Mouse (Mus musculus) forebrain, embryonic 13.5 days (tissue): ENCODE measurements at regions not wholly inside any gene's neighbourhood (a gene's known extent, or its start where the extent isn't known, plus 50 kb on each side); places are given as distances from the start of the nearest gene placed in this dataset.

Experiments used
- ATAC-seq: fragments of 200-750 bp; cut with Nextera tagmentation; 2 replicates; pipeline ENCODE4 v1.8.0; 2017
- H3K27ac ChIP-seq: fragments of 300-500 bp; sonication (generic); 2 replicates; pipeline ENCODE4 v1.5.1; 2015; ENCODE audit warnings: inconsistent platforms, mild to moderate bottlenecking, moderate library complexity
- H3K27me3 ChIP-seq: fragments of 300-500 bp; sonication (generic); 2 replicates; pipeline ENCODE4 v1.6.1; 2015; ENCODE audit warnings: mild to moderate bottlenecking, inconsistent platforms
- H3K36me3 ChIP-seq: fragments of 300-500 bp; sonication (generic); 2 replicates; pipeline ENCODE4 v1.6.1; 2015; ENCODE audit warnings: mild to moderate bottlenecking, inconsistent platforms; ENCODE audit not compliant: poor library complexity, severe bottlenecking
- H3K4me1 ChIP-seq: fragments of 300-500 bp; sonication (generic); 2 replicates; pipeline ENCODE4 v1.6.1; 2015; ENCODE audit warnings: inconsistent platforms
- H3K4me2 ChIP-seq: fragments of 300-500 bp; sonication (generic); 2 replicates; pipeline ENCODE4 v1.6.1; 2015; ENCODE audit warnings: inconsistent platforms, mild to moderate bottlenecking, moderate library complexity
- H3K4me3 ChIP-seq: fragments of 300-500 bp; sonication (generic); 2 replicates; pipeline ENCODE4 v1.5.1; 2015; ENCODE audit warnings: mild to moderate bottlenecking, inconsistent platforms
- H3K9ac ChIP-seq: fragments of 300-500 bp; sonication (generic); 2 replicates; pipeline ENCODE4 v1.6.1; 2015; ENCODE audit warnings: mild to moderate bottlenecking, inconsistent platforms
- H3K9me3 ChIP-seq: fragments of 300-500 bp; sonication (generic); replicated peaks from 2 replicates; pipeline ENCODE4 v1.6.1; 2016; ENCODE audit warnings: inconsistent platforms
- WGBS: fragments of 180-500 bp; shearing (Covaris S2); methylation state at CpG from one replicate; pipeline ENCODE4 v1.1.7; 2015; 5-methylcytosine and 5-hydroxymethylcytosine counted together

GRCm38 (mm10) chr2:169311821-169312220 lies 275.7 kb downstream of the Gm11011 start:
- H3K4me1 ChIP-seq: peaks cover 18% of the 10 kb centered on the region
- ATAC-seq: no peak
- no peak overlapping the region for H3K9ac ChIP-seq
- H3K4me2 ChIP-seq: peak overlapping the region; percentile 8; the same call in 1 of the 2 replicates
- H3K4me3 ChIP-seq: no peak overlapping the region
- 9% methylated on average over 12 of the region's 12 CpGs for WGBS
- no peaks in the 10 kb centered on the region for H3K27me3 ChIP-seq
- no peaks in the 10 kb centered on the region for H3K36me3 ChIP-seq
- no peaks in the 10 kb centered on the region for H3K9me3 ChIP-seq
- no peak overlapping the region for H3K27ac ChIP-seq

- Histone ChIP-seq H3K4me2 (peak overlapping the region; percentile 8; the same call in 1 of the 2 replicates), H3K4me3 (no peak overlapping the region), H3K4me1 (peaks cover 18% of the 10 kb centered on the region), H3K9ac (no peak overlapping the region), H3K27ac (no peak overlapping the region), H3K9me3 (no peaks in the 10 kb centered on the region), H3K36me3 (no peaks in the 10 kb centered on the region), H3K27me3 (no peaks in the 10 kb centered on the region)
- WGBS: 49% methylated on average over 4 of the region's 4 CpGs
- ATAC-seq: no peak
Measured at GRCm38 (mm10) chr2:169311356-169311755, 276.2 kb downstream of the Gm11011 start.

- WGBS: 88% methylated on average over 3 of the region's 3 CpGs
- Histone ChIP-seq H3K27ac (no peak overlapping the region), H3K27me3 (no peaks in the 10 kb centered on the region)
Measured at GRCm38 (mm10) chr2:169304360-169304759, 283.2 kb downstream of the Gm11011 start.

GRCm38 (mm10) chr2:169300966-169301365 lies 286.6 kb downstream of the Gm11011 start:
- Histone ChIP-seq H3K4me1 (peaks cover 22% of the 10 kb centered on the region), H3K27me3 (no peaks in the 10 kb centered on the region), H3K27ac (0 out of 2 replicates have a peak overlapping the region, but pooled peaks have one; percentile 31), H3K4me2 (no peak overlapping the region), H3K36me3 (no peaks in the 10 kb centered on the region), H3K9me3 (no peaks in the 10 kb centered on the region), H3K9ac (no peak overlapping the region), H3K4me3 (no peak overlapping the region)
- no peak for ATAC-seq
- WGBS: 84% methylated on average over 4 of the region's 4 CpGs

More at GRCm38 (mm10) chr2:169304360-169304759, 283.2 kb downstream of the Gm11011 start:
- Histone ChIP-seq H3K4me3 (no peak overlapping the region), H3K36me3 (no peaks in the 10 kb centered on the region), H3K4me1 (peaks cover 2% of the 10 kb centered on the region; the same call in 1 of the 2 replicates), H3K9ac (no peak overlapping the region), H3K4me2 (no peak overlapping the region), H3K9me3 (no peaks in the 10 kb centered on the region)
- ATAC-seq: no peak

GRCm38 (mm10) chr2:169300411-169300810 lies 287.1 kb downstream of the Gm11011 start:
- no peak overlapping the region for H3K4me3 ChIP-seq

GRCm38 (mm10) chr2:169297841-169298627 lies 289.5 kb downstream of the Gm11011 start:
- Histone ChIP-seq H3K36me3 (no peaks in the 10 kb centered on the region), H3K9ac (peak overlapping the region; percentile 51), H3K27ac (peak overlapping the region; percentile 78), H3K27me3 (no peaks in the 10 kb centered on the region), H3K4me1 (peaks cover 25% of the 10 kb centered on the region), H3K4me3 (peak overlapping the region; percentile 25), H3K4me2 (peak overlapping the region; percentile 57), H3K9me3 (no peaks in the 10 kb centered on the region)
- WGBS: 4% methylated on average over 21 of the region's 21 CpGs
- ATAC-seq: peak; percentile 88

More at GRCm38 (mm10) chr2:169300411-169300810, 287.1 kb downstream of the Gm11011 start:
- Histone ChIP-seq H3K36me3 (no peaks in the 10 kb centered on the region), H3K9ac (no peak overlapping the region), H3K27me3 (no peaks in the 10 kb centered on the region), H3K27ac (peak overlapping the region; percentile 31; the same call in 1 of the 2 replicates), H3K4me1 (peaks cover 22% of the 10 kb centered on the region), H3K9me3 (no peaks in the 10 kb centered on the region), H3K4me2 (no peak overlapping the region)
- WGBS: 67% methylated on average over 8 of the region's 8 CpGs
- ATAC-seq: peak; percentile 43; the same call in 1 of the 2 replicates

- H3K4me2 ChIP-seq: no peak overlapping the region
- ATAC-seq: no peak
- H3K36me3 ChIP-seq: no peaks in the 10 kb centered on the region
- WGBS: 56% methylated on average over 4 of the region's 4 CpGs
- no peak overlapping the region for H3K9ac ChIP-seq
- peaks cover 25% of the 10 kb centered on the region for H3K4me1 ChIP-seq
- H3K4me3 ChIP-seq: no peak overlapping the region
- no peaks in the 10 kb centered on the region for H3K9me3 ChIP-seq
- H3K27ac ChIP-seq: peak overlapping the region; percentile 27; the same call in 1 of the 2 replicates
- H3K27me3 ChIP-seq: no peaks in the 10 kb centered on the region
Measured at GRCm38 (mm10) chr2:169297226-169297625, 290.3 kb downstream of the Gm11011 start.

GRCm38 (mm10) chr2:169293351-169293750 lies 294.2 kb downstream of the Gm11011 start:
- no peak overlapping the region for H3K9ac ChIP-seq
- no peak overlapping the region for H3K4me3 ChIP-seq
- H3K4me1 ChIP-seq: peaks cover 21% of the 10 kb centered on the region
- 21% methylated on average over 3 of the region's 3 CpGs for WGBS
- H3K36me3 ChIP-seq: no peaks in the 10 kb centered on the region
- H3K27ac ChIP-seq: no peak overlapping the region
- H3K27me3 ChIP-seq: no peaks in the 10 kb centered on the region
- no peak overlapping the region for H3K4me2 ChIP-seq
- no peak for ATAC-seq
- no peaks in the 10 kb centered on the region for H3K9me3 ChIP-seq

GRCm38 (mm10) chr2:169288891-169289605 lies 298.5 kb downstream of the Gm11011 start:
- Histone ChIP-seq H3K9me3 (no peaks in the 10 kb centered on the region), H3K9ac (no peak overlapping the region), H3K27me3 (no peaks in the 10 kb centered on the region), H3K4me3 (no peak overlapping the region), H3K4me2 (no peak overlapping the region), H3K36me3 (no peaks in the 10 kb centered on the region), H3K27ac (no peak overlapping the region), H3K4me1 (0 out of 2 replicates have a peak, but pooled peaks cover 3% of the 10 kb centered on the region)
- WGBS: 92% methylated on average over 12 of the region's 12 CpGs
- no peak for ATAC-seq

- Histone ChIP-seq H3K36me3 (no peaks in the 10 kb centered on the region), H3K9me3 (no peaks in the 10 kb centered on the region), H3K9ac (no peak overlapping the region), H3K27ac (no peak overlapping the region), H3K4me3 (no peak overlapping the region), H3K27me3 (no peaks in the 10 kb centered on the region), H3K4me1 (0 out of 2 replicates have a peak, but pooled peaks cover 2% of the 10 kb centered on the region), H3K4me2 (no peak overlapping the region)
- 92% methylated on average over 7 of the region's 7 CpGs for WGBS
- ATAC-seq: no peak
Measured at GRCm38 (mm10) chr2:169286701-169287100, 300.8 kb downstream of the Gm11011 start.

- no peak for ATAC-seq
- 55% methylated on average over 13 of the region's 13 CpGs for WGBS
- Histone ChIP-seq H3K36me3 (no peaks in the 10 kb centered on the region), H3K4me3 (no peak overlapping the region), H3K4me1 (0 out of 2 replicates have a peak, but pooled peaks cover 2% of the 10 kb centered on the region), H3K9ac (no peak overlapping the region), H3K27ac (no peak overlapping the region), H3K27me3 (no peaks in the 10 kb centered on the region), H3K9me3 (no peaks in the 10 kb centered on the region), H3K4me2 (no peak overlapping the region)
Measured at GRCm38 (mm10) chr2:169282508-169283117, 304.9 kb downstream of the Gm11011 start.

GRCm38 (mm10) chr2:169275371-169275770 lies 312.2 kb downstream of the Gm11011 start:
- H3K9ac ChIP-seq: no peak overlapping the region
- H3K27me3 ChIP-seq: no peaks in the 10 kb centered on the region
- peaks cover 15% of the 10 kb centered on the region for H3K4me1 ChIP-seq
- H3K27ac ChIP-seq: no peak overlapping the region
- no peaks in the 10 kb centered on the region for H3K36me3 ChIP-seq
- WGBS: 92% methylated on average over 4 of the region's 4 CpGs
- H3K4me3 ChIP-seq: no peak overlapping the region
- no peaks in the 10 kb centered on the region for H3K9me3 ChIP-seq
- no peak for ATAC-seq
- no peak overlapping the region for H3K4me2 ChIP-seq
